In the genomic region with DNA sequence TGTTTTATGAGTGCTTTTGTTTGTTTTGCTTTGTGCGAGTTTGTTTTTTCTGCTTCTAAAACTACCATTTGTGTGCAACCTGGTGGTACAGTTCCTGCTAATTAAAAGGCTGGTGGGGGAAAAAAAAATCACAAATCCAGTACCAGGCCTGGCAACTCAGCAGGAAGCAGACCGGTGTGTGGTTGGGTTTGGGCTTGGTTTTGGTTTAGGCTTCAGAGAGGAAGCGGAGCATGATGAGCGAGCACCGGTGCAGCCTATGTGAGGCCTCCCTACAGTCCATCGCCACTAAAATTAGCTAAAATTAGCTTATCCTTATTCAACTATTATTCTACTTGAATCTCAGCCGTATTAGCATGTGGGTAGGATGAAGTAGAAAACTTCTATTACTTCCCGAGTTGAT, we compare ENCODE assay signal across 30 mouse cellular contexts.
"Had no signal": no experiment of that assay in that cellular context is flagged by ENCODE, and none has a peak within 500 bp of the region (broad histone marks: within the 10 kb centered on the region; RNA-seq: fewer than 3 reads in every experiment).

No protein-coding gene starts in this region.

- DNase-seq: gastrocnemius, postnatal 14 days; gastrocnemius, postnatal 36 days; heart, adult 11 months; heart, adult 2 months; heart, postnatal 14 days; heart, postnatal 36 days; kidney, adult 11 months; kidney, adult 2 months; kidney, adult 9 months; kidney, postnatal 14 days; kidney, postnatal 36 days; layer of hippocampus, adult 9-11 months; layer of hippocampus, postnatal 36 days; left cerebral cortex, postnatal 4 days; liver; liver, embryonic 13.5 days; liver, postnatal 0 days had no signal

- H3K4me3 ChIP-seq: heart, adult 2 months; heart, embryonic 13.5 days; heart, embryonic 15.5 days; hindbrain, embryonic 10.5 days; hindbrain, embryonic 12.5 days; hindbrain, embryonic 15.5 days; kidney, embryonic 15.5 days; limb, embryonic 12.5 days; liver, embryonic 13.5 days; liver, embryonic 15.5 days had no signal

- H3K4me2 ChIP-seq: heart, embryonic 11.5 days; heart, embryonic 13.5 days; heart, embryonic 15.5 days; hindbrain, embryonic 12.5 days; hindbrain, embryonic 15.5 days; kidney, embryonic 15.5 days; limb, embryonic 12.5 days; liver, embryonic 11.5 days; liver, embryonic 13.5 days; liver, embryonic 15.5 days had no signal

- ATAC-seq: hindbrain, postnatal 0 days; intestine, embryonic 16.5 days; liver, postnatal 0 days had no signal

- H3K27me3 ChIP-seq: heart, embryonic 13.5 days; heart, embryonic 15.5 days; hindbrain, embryonic 12.5 days; hindbrain, embryonic 15.5 days; kidney, embryonic 15.5 days; limb, embryonic 12.5 days; liver, embryonic 13.5 days; liver, embryonic 15.5 days had no signal

- H3K27ac ChIP-seq: heart, adult 2 months; heart, embryonic 13.5 days; heart, embryonic 15.5 days; hindbrain, embryonic 10.5 days; hindbrain, embryonic 12.5 days; hindbrain, embryonic 15.5 days; hindbrain, postnatal 0 days; kidney, embryonic 15.5 days; kidney, postnatal 0 days; limb, embryonic 12.5 days; liver, embryonic 13.5 days; liver, embryonic 15.5 days had no signal

- H3K4me1 ChIP-seq: kidney, embryonic 15.5 days; liver, embryonic 13.5 days; liver, embryonic 15.5 days had no signal

- H3K9ac ChIP-seq: heart, embryonic 13.5 days; heart, embryonic 15.5 days; hindbrain, embryonic 12.5 days; hindbrain, embryonic 15.5 days; kidney, embryonic 15.5 days; limb, embryonic 12.5 days; liver, embryonic 13.5 days; liver, embryonic 15.5 days; liver, postnatal 0 days had no signal

- H3K36me3 ChIP-seq: heart, embryonic 13.5 days; heart, embryonic 15.5 days; hindbrain, embryonic 10.5 days; hindbrain, embryonic 12.5 days; hindbrain, embryonic 15.5 days; kidney, embryonic 15.5 days; limb, embryonic 12.5 days; liver, embryonic 13.5 days; liver, embryonic 15.5 days had no signal

- H3K9me3 ChIP-seq: heart, embryonic 13.5 days; heart, embryonic 15.5 days; hindbrain, embryonic 10.5 days; hindbrain, embryonic 12.5 days; hindbrain, embryonic 15.5 days; kidney, embryonic 15.5 days; limb, embryonic 12.5 days; liver, embryonic 13.5 days; liver, embryonic 15.5 days had no signal
